In the genomic region with DNA sequence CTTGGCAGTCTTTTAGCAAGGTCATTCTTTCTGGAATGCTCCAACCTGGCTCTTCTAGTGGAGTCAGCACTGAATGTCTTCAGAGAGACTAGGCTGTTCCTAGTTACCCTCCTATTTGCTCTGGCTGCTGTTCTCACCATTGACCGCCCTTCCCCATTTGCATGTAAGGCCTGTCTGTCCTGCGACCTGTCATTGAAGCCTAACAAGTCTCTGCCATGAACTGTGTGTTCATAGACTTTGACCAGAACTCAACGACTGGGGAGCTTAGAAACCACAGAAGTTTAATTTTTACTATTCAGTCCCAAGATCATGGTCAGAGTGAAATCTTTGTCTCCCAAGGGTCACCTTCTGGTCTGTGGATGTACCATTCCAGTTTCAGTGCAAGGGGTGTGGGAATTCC, we compare ENCODE assay signal across 23 mouse cellular contexts. TPM values are rescaled to one million over a fixed set of nuclear protein-coding genes. Genes with fewer than 3 reads are reported as not detected.
"Had no signal": no experiment of that assay in that cellular context is flagged by ENCODE, and none has a peak within 500 bp of the region (broad histone marks: within the 10 kb centered on the region; RNA-seq: fewer than 3 reads in every experiment).

No protein-coding gene starts in this region.

- H3K36me3 ChIP-seq: intestine, embryonic 15.5 days; limb, embryonic 12.5 days; liver, embryonic 15.5 days; stomach, embryonic 15.5 days had no signal

- H3K4me2 ChIP-seq: intestine, embryonic 15.5 days; limb, embryonic 12.5 days; limb, embryonic 15.5 days; liver, embryonic 12.5 days; liver, embryonic 15.5 days; midbrain, embryonic 13.5 days; neural tube, embryonic 13.5 days; stomach, embryonic 15.5 days had no signal

- H3K9me3 ChIP-seq: intestine, embryonic 15.5 days; limb, embryonic 12.5 days; limb, embryonic 15.5 days; liver, embryonic 12.5 days; liver, embryonic 15.5 days; megakaryocyte, embryonic 14.5 days; midbrain, embryonic 10.5 days; midbrain, embryonic 13.5 days; neural tube, embryonic 13.5 days; stomach, embryonic 15.5 days had no signal

- DNase-seq: left cerebral cortex, postnatal 4 days; lung, adult 2 months; lung, postnatal 14 days; retina, postnatal 1 day; right cerebral cortex, postnatal 25 days; spleen, adult 18-20 months; thymus, postnatal 25 days had no signal

- H3K4me3 ChIP-seq: intestine, embryonic 15.5 days; limb, embryonic 12.5 days; limb, embryonic 15.5 days; liver, embryonic 12.5 days; liver, embryonic 15.5 days; midbrain, embryonic 10.5 days; midbrain, embryonic 13.5 days; myocyte; neural tube, embryonic 13.5 days; stomach, embryonic 15.5 days had no signal

- H3K27ac ChIP-seq: intestine, embryonic 15.5 days; kidney, postnatal 0 days; limb, embryonic 12.5 days; limb, embryonic 15.5 days; liver, embryonic 12.5 days; liver, embryonic 15.5 days; midbrain, embryonic 10.5 days; midbrain, embryonic 13.5 days; neural tube, embryonic 13.5 days; stomach, embryonic 15.5 days had no signal

- ATAC-seq: hindbrain, embryonic 16.5 days; intestine, embryonic 15.5 days; liver, embryonic 12.5 days; midbrain, embryonic 13.5 days; midbrain, embryonic 16.5 days had no signal

- H3K9ac ChIP-seq: intestine, embryonic 15.5 days; limb, embryonic 12.5 days; liver, embryonic 12.5 days; liver, embryonic 15.5 days; midbrain, embryonic 13.5 days; neural tube, embryonic 13.5 days; stomach, embryonic 15.5 days had no signal

- H3K27me3 ChIP-seq: intestine, embryonic 15.5 days; limb, embryonic 12.5 days; limb, embryonic 15.5 days; liver, embryonic 12.5 days; liver, embryonic 15.5 days; megakaryocyte, embryonic 14.5 days; midbrain, embryonic 13.5 days; neural tube, embryonic 13.5 days; stomach, embryonic 15.5 days had no signal

RNA-seq across cellular contexts. Expression of gene Prr18, which starts 23.3 kb away (rescaled TPM):
- total RNA-seq: monocyte, adult 5-6 weeks had no signal

RNA-seq across cellular contexts. Expression of gene T2, which starts 41.8 kb away (rescaled TPM):
- total RNA-seq: monocyte, adult 5-6 weeks; neutrophil, adult 5-6 weeks had no signal
- polyA plus RNA-seq: liver, embryonic 15.5 days had no signal
